Mouse (Mus musculus): ENCODE measurements around the gene Slc25a28. TPM values are rescaled to one million over a fixed set of nuclear protein-coding genes. Genes with fewer than 3 reads are reported as not detected.
A peak's percentile ranks its signal among the peaks of the same experiment; 100 is the strongest.

Slc25a28 gene
- total RNA-seq, 2 experiments from 2014 or later = 35.2 to 47.5 TPM

DNA sequence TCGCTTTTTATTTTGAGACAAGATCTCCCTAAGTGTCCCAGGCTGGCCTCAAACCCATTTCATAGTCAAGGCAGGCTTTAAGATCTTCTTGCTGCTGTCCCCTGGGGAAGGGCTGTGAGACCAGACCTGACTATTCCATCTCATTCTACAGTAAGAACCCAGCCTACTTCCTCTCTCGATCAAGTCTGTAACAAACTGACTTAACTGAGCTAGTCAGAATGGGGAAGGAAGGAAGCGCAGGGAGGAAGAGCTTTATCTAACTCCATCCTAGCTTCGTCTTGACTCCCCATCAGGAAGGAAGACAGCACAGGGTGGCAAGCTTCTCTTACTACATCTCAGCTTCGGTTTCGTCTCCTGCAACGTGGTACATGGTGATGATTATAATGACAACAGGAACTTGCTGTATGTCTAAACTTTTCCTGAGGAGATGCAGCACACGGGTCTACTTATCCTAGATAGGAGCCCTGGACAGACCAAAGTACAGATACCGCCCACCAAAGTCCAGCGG, 4.8 kb upstream of the Slc25a28 start:
- ATAC-seq (replicated peaks; ENCODE audit: low FRiP score, low TSS enrichment, poor library complexity, severe bottlenecking) = no peak

DNA sequence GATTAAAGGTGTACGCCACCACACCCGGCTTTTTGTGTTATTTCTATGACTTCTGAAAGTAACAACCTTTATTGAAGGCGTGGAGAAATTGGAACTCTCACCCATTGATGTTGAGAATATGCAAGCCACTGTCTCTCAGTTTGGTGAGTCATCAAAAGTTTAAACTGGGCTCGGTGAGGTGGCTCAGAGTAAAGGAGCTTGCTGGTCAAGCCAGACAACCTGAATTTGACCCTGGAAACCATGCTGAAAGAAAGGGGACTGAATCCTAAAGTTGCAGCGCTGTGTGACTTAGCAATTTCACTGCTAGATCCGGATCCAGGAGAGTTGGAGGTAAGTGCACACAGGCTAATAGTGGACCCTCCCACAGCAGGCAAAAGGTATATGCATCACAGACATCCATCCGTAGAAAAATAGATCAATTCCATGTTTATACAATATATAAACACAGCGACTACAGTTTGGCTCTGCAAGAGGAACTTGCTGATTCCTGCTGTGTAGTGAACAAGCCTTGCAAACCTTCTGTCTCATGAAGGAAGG, 3.9 kb upstream of the Slc25a28 start:
- ATAC-seq (replicated peaks; ENCODE audit: low FRiP score, low TSS enrichment, poor library complexity, severe bottlenecking) = no peak

DNA sequence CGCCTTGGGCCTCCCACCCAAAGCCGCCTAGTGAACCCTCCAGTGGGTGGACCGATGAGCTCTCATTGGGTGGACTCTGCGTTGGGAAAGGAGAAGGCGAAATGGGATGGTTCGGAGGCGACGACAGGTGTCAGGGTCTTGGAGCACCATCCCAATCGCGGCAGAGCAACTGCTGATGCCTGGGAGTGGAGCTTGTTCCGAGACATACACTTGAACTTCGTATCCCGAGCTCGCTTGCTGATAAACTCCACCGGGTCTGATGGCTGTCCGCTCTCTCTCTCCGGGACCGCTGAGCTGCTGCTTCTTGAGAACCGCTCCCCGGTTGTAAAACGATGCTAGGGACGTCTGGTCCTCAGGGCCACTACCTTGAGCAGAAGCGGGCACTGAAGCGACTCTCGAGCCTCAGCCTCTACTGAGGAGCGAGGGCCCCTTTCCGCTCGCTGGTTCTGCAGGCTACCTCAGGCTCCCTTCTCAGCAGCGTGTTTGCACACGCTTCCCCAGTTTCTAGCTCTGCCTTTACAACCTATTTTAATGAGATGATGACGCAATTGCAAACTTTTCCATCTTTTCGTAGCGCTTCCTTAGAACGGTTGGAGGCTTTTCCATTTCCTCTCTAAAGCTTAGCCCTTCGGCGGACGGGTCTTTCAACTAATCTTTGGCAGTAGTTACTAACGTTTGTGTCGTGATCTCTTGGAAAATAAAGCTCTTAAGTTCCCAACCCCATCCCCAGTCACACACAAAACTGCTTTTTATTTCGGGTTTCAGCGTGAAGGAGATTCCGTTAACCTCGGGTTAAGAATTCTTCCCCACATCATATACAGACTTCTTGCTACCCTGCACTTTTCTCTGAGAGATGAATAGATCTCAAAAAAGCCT, 1.1 kb upstream of the Slc25a28 start:
- ATAC-seq (replicated peaks; ENCODE audit: low FRiP score, low TSS enrichment, poor library complexity, severe bottlenecking) = peak; percentile 21

DNA sequence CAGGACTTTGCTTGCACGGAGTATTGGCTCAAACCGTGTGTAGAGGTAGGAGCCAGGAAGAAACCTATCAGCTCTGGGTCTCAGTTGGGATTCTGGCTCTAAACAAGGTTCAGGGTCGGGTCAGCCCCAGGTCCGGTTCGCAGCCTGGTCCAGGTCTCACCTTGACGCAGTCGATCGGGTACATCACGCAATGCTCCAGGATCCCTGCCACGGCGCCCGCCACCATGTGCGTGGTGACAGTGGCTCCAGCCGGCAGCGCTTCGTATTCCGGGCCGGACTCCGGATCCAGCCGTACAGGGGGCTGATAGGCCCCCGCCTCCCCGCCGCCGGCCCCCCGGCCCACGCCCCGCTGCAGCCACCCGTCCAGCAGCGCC, 378 bp downstream of the Slc25a28 start:
- no peak for ATAC-seq (replicated peaks; ENCODE audit: low FRiP score, low TSS enrichment, poor library complexity, severe bottlenecking)

DNA sequence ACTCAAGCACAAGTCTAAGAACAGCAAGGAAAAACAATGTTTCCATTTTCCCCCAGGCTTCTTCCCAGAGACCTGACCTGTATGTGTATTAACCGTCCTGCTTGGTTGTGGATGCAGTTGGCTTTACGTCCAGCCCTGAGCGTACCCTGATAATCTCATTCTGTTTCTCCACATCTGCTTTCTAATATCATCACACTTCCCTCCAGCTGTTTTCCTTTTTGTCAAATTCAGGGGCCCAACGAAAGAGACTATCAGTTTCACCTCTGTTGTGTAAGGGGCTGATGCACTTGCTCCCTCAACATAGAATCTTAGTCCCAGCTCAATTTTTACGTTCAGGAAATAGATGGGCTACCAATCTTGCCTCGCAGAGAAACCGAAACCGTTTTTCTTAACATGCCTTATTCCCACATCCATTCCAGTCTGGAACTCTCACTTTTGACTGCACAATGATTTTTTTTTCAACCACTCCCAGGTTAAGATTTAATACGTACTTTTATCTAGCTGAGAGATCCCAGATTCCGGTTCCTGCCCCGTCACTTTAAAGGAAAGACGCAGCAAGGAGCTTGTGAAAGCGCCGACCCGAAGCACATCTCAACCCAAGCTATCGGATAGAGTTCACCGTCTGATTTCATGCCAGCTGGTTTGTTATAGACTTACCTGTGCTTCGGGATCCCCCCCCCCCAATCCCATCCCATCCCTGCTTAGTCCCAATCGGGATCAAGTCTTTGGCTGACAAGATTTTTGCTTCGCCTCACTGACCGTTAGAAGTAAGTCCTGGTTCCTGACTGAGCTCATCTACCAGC, 967 bp downstream of the Slc25a28 start:
- no peak for ATAC-seq (replicated peaks; ENCODE audit: low FRiP score, low TSS enrichment, poor library complexity, severe bottlenecking)

DNA sequence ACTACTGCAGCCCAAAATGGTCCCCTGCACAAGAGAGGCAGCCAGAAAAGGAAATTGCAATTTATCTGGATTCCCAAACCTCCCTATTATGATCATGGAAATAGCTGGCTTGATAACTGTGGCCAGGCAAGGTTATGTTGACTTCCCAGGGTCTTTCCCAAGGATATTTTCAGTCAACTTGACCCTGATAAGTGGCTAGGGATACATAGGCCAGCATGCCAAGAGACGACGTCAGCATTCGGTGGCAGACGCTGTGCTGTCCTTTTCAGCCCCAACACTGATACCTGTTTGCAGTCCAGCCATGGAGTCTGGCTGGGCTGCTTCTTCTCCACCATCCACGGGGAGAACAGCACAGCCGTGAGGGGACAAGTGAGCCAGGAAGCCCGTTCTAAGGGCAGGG, 3.6 kb downstream of the Slc25a28 start:
- ATAC-seq (replicated peaks; ENCODE audit: low FRiP score, low TSS enrichment, poor library complexity, severe bottlenecking) = no peak

DNA sequence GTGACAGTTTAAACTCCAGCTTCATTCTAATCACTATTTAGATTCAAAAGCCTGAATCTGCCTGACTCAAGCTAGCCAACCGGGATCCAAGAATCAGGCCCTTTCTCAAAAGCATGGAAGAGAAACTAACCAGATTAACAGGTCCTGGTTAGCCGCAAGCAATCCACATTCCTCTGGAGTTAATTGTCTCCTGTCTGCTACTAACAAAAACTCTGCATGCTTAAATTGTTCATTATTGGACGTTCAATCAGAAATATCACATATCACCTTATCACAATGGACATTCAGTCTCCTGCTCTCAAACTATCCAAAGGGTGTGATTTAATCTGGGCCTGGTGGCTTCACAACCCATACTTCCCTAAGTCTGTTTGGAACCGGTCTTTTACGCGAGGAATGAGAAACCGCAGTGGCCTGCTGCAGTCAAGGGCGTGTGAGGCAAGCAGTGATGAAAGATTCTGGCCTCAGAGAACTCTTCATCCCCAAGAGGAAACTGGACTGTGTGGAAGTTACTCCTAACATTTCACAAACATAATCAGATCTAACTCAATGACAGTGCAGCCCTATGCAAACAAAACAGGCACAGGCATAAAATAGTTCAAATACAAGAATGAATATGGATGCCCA, 5.4 kb downstream of the Slc25a28 start:
- no peak for ATAC-seq (replicated peaks; ENCODE audit: low FRiP score, low TSS enrichment, poor library complexity, severe bottlenecking)

DNA sequence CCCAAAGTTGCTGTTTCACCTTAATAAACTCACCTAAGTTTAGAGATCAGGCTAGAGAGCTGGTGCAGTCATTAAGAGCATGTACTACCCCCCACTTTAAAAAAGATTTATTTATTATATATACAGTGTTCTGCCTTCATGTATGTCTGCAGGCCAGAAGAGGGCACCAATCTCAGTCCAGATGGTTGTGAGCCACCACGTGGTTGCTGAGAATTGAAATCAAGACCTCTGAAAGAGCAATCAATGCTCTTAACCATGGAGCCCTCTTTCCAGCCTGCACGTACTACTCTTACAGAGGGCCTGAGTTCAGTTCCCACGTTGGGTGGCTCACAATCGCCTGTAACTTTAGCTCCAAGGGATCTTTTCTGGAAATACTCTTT, 7.3 kb downstream of the Slc25a28 start:
- ATAC-seq (replicated peaks; ENCODE audit: low FRiP score, low TSS enrichment, poor library complexity, severe bottlenecking) = no peak

DNA sequence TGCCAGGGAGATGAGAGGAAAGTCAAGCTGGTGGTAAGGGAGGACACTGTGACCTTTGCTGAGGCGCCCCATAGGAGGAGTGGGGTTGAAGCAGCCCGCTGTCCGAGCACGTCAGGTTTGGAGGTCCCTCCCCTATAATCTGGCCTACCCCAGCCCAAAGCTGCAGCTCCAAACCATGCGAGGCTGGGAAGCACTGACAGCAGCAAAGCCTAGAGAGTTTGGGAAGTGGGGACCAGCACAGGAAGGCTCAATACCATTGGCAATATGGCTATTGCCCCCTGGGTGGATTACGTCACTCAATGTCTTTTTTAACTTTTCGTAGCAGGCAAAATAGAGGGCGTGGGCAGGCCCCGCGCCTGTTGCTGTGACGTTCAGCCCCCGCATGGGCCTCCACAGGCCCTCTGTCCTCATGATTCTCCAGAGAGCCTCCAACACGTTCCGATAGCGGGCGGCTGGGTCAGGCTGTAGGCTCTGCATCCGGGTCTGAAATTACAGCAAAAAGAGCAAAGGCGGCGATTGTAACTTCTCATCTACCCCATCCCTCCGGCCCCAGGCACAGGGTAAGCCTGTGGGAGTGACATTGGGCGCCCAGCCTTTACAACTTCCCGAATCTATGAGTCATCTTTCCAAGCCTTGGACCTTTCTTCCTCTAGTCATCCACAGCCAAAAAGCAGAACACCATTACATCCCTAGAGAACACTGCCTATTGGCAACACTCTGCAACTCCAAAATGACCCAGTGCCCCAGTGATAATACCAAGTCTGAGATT, 7.8 kb downstream of the Slc25a28 start:
- ATAC-seq (replicated peaks; ENCODE audit: low FRiP score, low TSS enrichment, poor library complexity, severe bottlenecking) = no peak

DNA sequence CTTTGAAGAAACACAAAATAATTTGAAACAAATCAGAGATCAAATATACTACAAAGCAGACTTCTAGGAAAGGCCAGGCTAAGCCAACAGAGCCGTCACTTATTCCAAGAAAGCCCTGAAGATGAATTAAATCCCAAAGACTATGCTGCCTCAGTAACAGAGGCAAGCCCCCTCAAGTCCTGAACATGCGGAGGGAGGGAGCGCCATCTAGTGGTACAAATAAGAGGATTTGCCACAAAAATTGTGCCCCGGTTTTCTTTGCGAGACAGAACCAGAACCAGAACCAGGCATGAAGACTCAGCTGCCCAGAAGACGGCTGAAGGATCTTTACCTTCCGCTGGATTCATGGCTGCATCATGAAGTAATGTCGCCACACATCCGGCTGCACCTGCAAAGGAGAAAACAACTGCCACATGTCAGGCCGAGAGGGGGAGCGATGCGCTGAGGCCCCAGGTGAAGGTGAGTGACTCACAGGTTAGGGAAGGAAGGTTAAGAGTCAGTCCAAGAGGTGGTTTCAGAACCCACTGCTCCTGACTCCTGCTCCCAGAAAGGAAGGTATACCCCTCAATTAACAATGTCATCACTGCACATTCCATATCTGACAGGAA, 9.1 kb downstream of the Slc25a28 start:
- no peak for ATAC-seq (replicated peaks; ENCODE audit: low FRiP score, low TSS enrichment, poor library complexity, severe bottlenecking)

DNA sequence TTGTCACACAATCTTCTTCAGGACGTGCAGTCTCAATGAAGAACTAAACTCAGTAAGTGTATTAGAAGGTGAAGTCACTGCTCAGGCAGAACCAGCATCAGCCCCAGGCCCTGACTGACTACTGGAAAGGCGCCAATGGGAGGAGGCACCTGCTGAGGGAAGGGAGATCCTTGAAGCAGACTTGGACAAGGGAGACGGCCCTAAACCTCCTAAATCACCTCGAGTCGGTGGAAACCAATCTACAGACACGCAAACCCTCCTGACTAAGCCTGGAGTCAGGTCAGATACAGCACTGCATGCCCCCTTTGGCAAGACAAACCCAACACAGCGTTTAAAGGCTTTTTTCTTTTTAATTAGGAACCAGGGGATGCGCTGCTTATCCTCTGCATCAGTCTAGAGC, 11.2 kb downstream of the Slc25a28 start:
- no peak for ATAC-seq (replicated peaks; ENCODE audit: low FRiP score, low TSS enrichment, poor library complexity, severe bottlenecking)

DNA sequence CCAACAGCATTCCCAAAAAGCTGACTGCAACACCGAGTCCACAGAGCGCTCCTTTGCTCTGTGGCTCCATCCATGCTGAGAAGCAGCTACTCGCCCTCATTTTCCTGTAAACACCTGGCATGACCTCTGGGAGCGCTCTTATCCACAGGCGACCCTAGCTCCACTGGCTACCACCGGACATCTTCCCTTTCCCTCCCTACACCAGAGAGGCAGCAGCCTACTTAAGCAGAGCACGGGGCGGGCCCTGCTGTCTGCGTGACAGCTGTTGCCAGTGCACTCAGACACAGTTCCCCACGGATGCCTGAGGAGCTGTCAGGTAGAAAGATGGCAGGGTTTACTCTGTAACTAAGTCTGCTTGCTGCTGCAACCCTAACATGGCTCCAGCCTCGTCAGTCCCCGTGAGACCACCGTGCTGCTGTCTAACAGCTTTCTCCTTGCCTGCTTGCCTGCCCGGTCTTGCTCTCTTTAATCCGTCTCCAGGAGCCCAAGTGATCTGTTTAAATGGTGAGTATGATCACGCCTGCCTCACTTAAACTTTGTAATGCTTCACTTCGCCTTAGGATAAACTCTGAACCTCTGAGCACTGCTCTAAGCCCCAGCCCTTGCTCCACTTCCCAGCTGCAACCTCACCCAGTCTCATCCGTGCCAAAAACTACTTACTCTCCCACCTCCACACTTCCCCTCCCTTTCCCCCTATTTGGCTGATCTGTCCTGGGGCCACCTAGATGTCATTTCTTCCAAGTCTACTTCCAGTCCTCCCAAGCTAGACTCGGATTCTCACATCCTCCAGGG, 12.3 kb downstream of the Slc25a28 start:
- no peak for ATAC-seq (replicated peaks; ENCODE audit: low FRiP score, low TSS enrichment, poor library complexity, severe bottlenecking)

DNA sequence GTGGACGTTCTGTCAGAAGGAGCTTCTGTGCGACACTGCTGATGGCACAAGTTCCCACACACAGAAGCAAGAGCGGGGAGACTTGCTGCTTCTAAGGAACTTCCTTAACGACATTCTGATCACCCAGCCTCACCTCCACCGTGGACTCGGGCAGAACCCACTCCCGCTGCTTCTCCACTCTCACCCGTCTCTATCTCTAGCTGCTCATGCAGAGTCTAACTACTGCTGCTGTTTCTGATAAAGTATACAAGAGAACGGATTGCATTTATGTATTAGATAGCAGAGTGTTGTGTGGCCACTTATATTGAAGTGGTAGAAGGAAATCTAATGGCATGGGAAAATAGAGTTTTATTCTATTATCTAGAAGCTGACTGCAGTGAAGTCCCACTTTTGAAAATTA, 13.9 kb downstream of the Slc25a28 start:
- ATAC-seq (replicated peaks; ENCODE audit: low FRiP score, low TSS enrichment, poor library complexity, severe bottlenecking) = peak; percentile 70

DNA sequence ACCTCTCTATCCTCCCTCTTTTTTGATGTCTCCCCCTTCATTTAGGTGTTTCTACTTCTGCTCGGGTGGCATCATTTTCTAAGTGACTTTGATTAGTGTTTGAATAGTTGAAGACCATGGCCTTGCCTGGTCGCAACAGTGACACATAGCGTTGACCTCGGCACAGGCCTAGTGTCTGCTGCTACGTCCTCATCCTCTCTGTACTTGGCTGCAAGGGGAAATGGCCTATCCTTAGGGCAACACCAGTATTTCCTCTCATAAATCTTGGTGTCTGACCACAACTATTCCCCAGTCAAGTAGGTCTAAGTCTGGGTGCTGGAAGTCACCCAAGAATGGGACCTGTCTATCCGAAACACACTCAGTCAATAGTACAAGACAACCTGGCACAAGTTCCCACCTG, 15.0 kb downstream of the Slc25a28 start:
- no peak for ATAC-seq (replicated peaks; ENCODE audit: low FRiP score, low TSS enrichment, poor library complexity, severe bottlenecking)

DNA sequence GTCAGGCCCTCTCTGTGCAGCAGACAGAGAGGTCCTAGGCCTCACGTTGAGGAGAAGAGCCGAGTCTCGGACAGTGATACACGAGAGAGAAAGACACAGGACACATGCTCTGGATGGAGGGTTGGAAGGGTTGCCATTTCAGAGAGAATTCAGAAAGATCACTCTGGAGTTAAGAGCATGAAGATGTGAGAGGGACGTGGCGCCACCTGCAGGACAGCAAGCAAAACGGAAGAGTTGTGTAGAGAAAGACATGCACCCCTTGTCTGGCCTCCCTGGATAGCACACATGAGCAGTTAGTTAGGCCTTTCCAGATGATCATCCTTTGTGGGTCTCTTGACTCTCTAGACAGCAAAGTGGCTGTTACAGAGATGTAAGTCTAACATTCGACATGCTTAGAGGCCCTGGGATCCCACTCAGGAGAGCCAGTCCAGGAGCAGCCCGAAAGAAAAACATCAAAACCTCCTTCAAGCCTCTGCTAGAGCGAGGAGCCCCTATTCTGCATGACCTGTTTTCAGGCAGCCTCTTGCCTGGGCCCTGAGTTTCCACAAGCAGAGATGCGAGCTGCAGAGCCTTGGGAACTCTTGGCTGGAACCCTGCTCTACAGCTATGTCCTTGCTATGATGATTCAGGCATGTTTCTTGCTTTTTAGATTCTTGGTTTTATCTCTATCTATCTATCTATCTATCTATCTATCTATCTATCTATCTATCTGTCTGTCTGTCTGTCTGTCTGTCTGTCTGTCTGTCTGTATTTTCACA, 18.8 kb downstream of the Slc25a28 start:
- ATAC-seq (replicated peaks; ENCODE audit: low FRiP score, low TSS enrichment, poor library complexity, severe bottlenecking) = peak; percentile 83

DNA sequence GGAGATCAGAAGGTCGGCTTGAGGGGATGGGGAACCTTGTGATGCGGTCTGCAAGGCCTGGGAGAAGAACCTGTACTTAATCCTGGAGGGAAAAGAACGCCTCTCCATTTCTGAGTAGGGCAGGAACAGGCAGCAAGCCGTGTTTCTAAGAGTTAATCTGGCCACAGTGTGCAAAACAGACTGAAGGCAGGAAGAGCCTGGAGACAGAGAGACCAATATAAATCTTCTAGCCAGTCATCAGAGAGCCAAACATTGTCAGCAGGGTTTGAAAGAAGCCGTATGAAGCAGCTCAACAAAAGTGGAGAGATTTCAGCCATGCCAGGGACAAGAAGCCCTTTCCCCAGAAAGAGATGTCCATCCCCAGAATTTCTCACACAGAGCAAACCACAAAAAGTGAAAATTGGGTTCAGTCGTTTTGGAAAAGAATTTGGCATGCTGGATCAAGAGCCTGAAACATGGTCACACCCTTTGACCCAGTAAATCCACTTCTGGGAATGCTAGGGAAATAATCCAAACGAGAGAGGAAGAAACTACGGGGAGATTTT, 23.4 kb downstream of the Slc25a28 start:
- no peak for ATAC-seq (replicated peaks; ENCODE audit: low FRiP score, low TSS enrichment, poor library complexity, severe bottlenecking)

DNA sequence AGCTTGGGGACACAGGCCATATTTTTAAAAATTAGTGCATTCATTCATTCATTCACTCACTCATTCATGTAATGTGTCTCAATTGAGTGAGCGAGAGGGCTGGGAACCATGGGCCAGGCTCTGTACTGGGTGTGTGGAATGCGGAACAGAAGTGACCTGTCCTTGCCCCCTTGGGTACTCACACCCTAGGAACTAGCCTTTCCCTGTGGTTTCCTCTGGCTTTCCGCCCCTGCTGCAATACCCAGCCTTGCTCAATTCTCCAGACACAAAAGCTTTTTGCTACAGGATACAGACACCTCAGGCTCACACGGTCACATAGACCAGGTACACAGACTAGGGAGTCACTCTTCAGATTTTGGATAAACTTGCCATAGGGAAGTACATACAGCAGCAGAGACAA, 26.3 kb downstream of the Slc25a28 start:
- ATAC-seq (replicated peaks; ENCODE audit: low FRiP score, low TSS enrichment, poor library complexity, severe bottlenecking) = no peak
